Mouse (Mus musculus) midbrain, embryonic 14.5 days (tissue): ENCODE results near the gene Pih1d1. TPM values are rescaled to one million over a fixed set of nuclear protein-coding genes. Genes with fewer than 3 reads are reported as not detected.

Experiments
- ATAC-seq: fragments of 200-750 bp; cut with Nextera tagmentation; 2 replicates; pipeline ENCODE4 v1.8.0; 2017; ENCODE audit warnings: moderate number of reproducible peaks, moderate library complexity; ENCODE audit not compliant: low FRiP score, low TSS enrichment
- DNase-seq: peaks from one replicate; pipeline ENCODE4 v3.0.0-alpha.2; 2015
- H3K27ac ChIP-seq: fragments of 300-500 bp; sonication (generic); replicated peaks from 2 replicates; pipeline ENCODE4 v1.5.1; 2014; ENCODE audit warnings: mild to moderate bottlenecking, low read depth, low read length, moderate library complexity
- H3K27me3 ChIP-seq: fragments of 300-500 bp; sonication (generic); 2 replicates; pipeline ENCODE4 v1.6.1; 2014; ENCODE audit warnings: low read length, control low read depth, mixed read lengths; ENCODE audit not compliant: control insufficient read depth, insufficient read depth
- H3K36me3 ChIP-seq: fragments of 300-500 bp; sonication (generic); 2 replicates; pipeline ENCODE4 v1.6.1; 2014; ENCODE audit warnings: low read length, control low read depth; ENCODE audit not compliant: control insufficient read depth, insufficient read depth
- H3K4me1 ChIP-seq: fragments of 300-500 bp; sonication (generic); 2 replicates; pipeline ENCODE4 v1.6.1; 2014; ENCODE audit warnings: mild to moderate bottlenecking, antibody characterized with exemption, low read length, control low read depth; ENCODE audit not compliant: control insufficient read depth, insufficient read depth
- H3K4me2 ChIP-seq: fragments of 300-500 bp; sonication (generic); 2 replicates; pipeline ENCODE4 v1.6.1; 2014; ENCODE audit warnings: mild to moderate bottlenecking, low read length, moderate library complexity
- H3K4me3 ChIP-seq: fragments of 300-500 bp; sonication (generic); replicated peaks from 2 replicates; pipeline ENCODE4 v1.5.1; 2014; ENCODE audit warnings: low read depth, low read length
- H3K9ac ChIP-seq: fragments of 300-500 bp; sonication (generic); replicated peaks from 2 replicates; pipeline ENCODE4 v1.6.1; 2014; ENCODE audit warnings: mild to moderate bottlenecking, low read length, moderate library complexity
- H3K9me3 ChIP-seq: fragments of 300-500 bp; sonication (generic); 2 replicates; pipeline ENCODE4 v1.6.1; 2016; ENCODE audit warnings: low read length, control low read depth, mixed read lengths; ENCODE audit not compliant: control insufficient read depth
- WGBS: fragments of 180-500 bp; shearing (Covaris S2); extraction: QIAGEN DNeasy Blood & Tissue Kit; methylation state at CpG from one replicate; pipeline ENCODE4 v1.1.7; 2014; 5-methylcytosine and 5-hydroxymethylcytosine counted together
- polyA plus RNA-seq: library from polyadenylated mRNA; unstranded; fragments of >200 nt; fragmentation: Nextera tagmentation; extraction: Ambion mirVana; gene quantifications from 2 replicates; pipeline ENCODE4 v1.2.1, GENCODE M21; 2014

Pih1d1 gene
- polyA plus RNA-seq, 1 experiment from 2014 or later, result 96.2 TPM

DNA sequence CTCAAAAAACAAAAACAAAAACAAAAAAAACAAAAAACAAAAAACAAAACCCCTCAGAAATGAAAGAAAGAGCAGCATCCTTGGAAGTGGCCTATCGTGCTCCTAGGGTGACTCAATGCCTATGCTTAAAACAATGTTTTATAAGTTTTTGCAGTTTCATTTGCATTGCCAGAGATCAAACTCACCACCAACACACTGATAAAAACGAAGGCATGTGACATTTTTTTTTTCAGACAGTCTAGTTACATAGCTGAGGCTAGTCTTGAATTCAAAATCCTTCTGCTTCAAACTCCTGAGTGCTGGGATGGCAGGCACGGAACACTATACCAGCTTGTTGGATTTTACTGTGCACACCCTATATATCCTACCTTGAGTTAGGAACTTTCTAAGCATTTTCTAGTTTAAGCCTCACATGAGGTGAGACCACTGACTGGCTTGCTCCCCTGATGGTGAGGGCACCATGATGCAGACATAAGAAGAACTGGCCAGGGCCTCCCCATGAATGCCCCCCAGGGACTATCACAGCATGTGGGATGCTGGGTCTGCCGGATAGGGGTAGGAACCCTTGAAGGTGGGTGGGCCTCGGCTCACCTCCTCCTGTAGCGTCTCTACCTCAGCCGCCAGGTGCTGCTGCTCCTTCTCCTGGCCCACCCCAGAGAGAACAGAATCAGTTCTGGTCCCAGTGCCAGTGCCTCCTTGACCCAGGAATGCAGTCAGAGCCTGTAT lies 38.6 kb downstream of the Pih1d1 start:
- ATAC-seq (no peak), DNase-seq (no peak)
- Histone ChIP-seq H3K9ac (no peak overlapping the region), H3K27me3 (no peaks in the 10 kb centered on the region), H3K4me2 (no peak overlapping the region), H3K36me3 (no peaks in the 10 kb centered on the region), H3K4me3 (no peak overlapping the region), H3K4me1 (no peaks in the 10 kb centered on the region), H3K9me3 (no peaks in the 10 kb centered on the region), H3K27ac (no peak overlapping the region)
- 83% methylated on average over 7 of the region's 7 CpGs for WGBS

DNA sequence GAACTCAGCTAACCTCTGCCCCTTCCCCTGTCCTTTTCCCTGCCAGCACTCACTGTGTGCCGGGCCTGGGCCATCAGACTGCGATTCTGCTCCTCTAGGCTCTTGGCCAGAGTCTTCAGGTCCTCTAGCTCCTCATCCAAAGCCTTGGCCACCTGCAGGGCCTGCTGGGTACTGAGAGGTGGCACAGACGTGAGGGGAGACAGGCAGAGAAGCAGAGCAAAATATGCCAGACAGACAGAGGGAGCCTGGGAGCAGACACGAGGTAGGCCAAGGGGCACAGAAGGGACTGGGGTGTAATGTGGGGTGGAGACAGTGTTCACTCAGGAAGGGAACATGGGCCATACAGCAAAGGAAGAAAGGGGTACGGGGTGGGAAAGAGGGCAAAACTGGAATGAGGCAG lies 39.3 kb downstream of the Pih1d1 start:
- Histone ChIP-seq H3K4me2 (no peak overlapping the region), H3K27ac (no peak overlapping the region)
- ATAC-seq, result no peak

GRCm38 (mm10) chr7:45193871-45194785 lies 40.0 kb downstream of the Pih1d1 start:
- Histone ChIP-seq H3K4me2 (no peak overlapping the region), H3K27ac (no peak overlapping the region), H3K4me3 (no peak overlapping the region), H3K36me3 (no peaks in the 10 kb centered on the region), H3K4me1 (no peaks in the 10 kb centered on the region), H3K27me3 (no peaks in the 10 kb centered on the region), H3K9ac (no peak overlapping the region), H3K9me3 (no peaks in the 10 kb centered on the region)
- 67% methylated on average over 17 of the region's 17 CpGs for WGBS
- ATAC-seq, result no peak
- no peak for DNase-seq

More for the DNA sequence above, 39.3 kb downstream of the Pih1d1 start:
- WGBS, result 61% methylated on average over 5 of the region's 5 CpGs
- Histone ChIP-seq H3K9ac (no peak overlapping the region), H3K4me1 (no peaks in the 10 kb centered on the region), H3K36me3 (no peaks in the 10 kb centered on the region), H3K27me3 (no peaks in the 10 kb centered on the region), H3K9me3 (no peaks in the 10 kb centered on the region), H3K4me3 (no peak overlapping the region)
- DNase-seq, result no peak

DNA sequence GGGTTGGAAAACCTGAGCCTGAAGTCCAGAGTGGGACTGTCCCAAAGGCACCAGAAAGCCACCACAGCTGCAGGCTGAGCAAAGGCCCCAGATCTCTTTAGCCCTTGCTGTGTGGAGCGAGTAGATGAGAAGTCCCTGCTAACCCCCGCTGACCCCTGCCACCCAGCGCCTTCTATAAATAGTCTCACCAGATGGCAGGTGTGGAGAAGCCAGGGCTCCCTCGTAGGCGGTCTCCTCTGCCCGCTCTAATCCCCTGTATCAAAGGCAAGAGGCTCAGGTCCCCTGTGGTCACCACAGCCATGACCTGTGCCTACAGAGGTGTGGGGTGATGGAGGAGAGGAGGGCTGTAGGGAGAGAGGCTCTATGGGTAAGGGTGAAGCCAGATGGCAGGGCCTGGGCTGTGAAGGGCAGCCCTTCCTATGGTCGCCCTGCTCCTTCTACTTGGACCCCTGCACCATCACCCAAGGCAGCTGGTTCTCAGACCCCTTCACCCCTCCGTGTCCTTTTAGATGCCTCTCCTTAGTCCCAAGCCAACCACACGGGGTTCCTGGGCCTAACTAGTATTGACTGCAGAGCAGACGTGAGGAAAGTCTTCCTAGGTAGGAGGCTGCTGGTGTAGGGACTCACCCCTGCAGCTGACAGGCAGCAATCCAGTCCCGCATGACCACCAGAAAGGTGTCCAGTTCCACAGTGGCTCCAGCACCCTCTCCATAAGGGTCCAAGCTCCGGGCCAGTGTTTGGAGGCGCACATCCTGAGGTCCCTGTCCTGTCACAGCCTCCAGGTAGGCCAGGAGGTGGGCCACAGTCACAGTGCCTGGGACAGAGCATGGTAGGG lies 41.5 kb downstream of the Pih1d1 start:
- no peaks in the 10 kb centered on the region for H3K9me3 ChIP-seq
- 52% methylated on average over 13 of the region's 13 CpGs for WGBS
- DNase-seq (no peak), ATAC-seq (no peak)
- H3K27ac ChIP-seq, result no peak overlapping the region
- no peak overlapping the region for H3K9ac ChIP-seq
- no peaks in the 10 kb centered on the region for H3K4me1 ChIP-seq
- no peaks in the 10 kb centered on the region for H3K36me3 ChIP-seq
- H3K4me3 ChIP-seq, result no peak overlapping the region
- no peaks in the 10 kb centered on the region for H3K27me3 ChIP-seq
- no peak overlapping the region for H3K4me2 ChIP-seq

GRCm38 (mm10) chr7:45196176-45196535 lies 42.1 kb downstream of the Pih1d1 start:
- no peak overlapping the region for H3K4me3 ChIP-seq
- no peaks in the 10 kb centered on the region for H3K36me3 ChIP-seq
- WGBS, result 81% methylated on average over 4 of the region's 4 CpGs
- H3K9me3 ChIP-seq, result no peaks in the 10 kb centered on the region
- DNase-seq, result no peak
- no peak overlapping the region for H3K4me2 ChIP-seq
- H3K9ac ChIP-seq, result no peak overlapping the region
- no peak overlapping the region for H3K27ac ChIP-seq
- no peaks in the 10 kb centered on the region for H3K4me1 ChIP-seq
- H3K27me3 ChIP-seq, result no peaks in the 10 kb centered on the region
- no peak for ATAC-seq

GRCm38 (mm10) chr7:45196994-45197393 lies 42.9 kb downstream of the Pih1d1 start:
- H3K27me3 ChIP-seq, result no peaks in the 10 kb centered on the region
- no peak overlapping the region for H3K27ac ChIP-seq
- 62% methylated on average over 5 of the region's 5 CpGs for whole genome bisulfite sequencing
- H3K4me2 ChIP-seq, result no peak overlapping the region
- no peak overlapping the region for H3K4me3 ChIP-seq
- no peaks in the 10 kb centered on the region for H3K36me3 ChIP-seq
- ATAC-seq (no peak), DNase-seq (no peak)
- H3K9ac ChIP-seq, result no peak overlapping the region
- H3K4me1 ChIP-seq, result no peaks in the 10 kb centered on the region
- no peaks in the 10 kb centered on the region for H3K9me3 ChIP-seq

- no peak overlapping the region for H3K4me3 ChIP-seq
- no peaks in the 10 kb centered on the region for H3K27me3 ChIP-seq
- no peaks in the 10 kb centered on the region for H3K36me3 ChIP-seq
- no peak overlapping the region; the same call in 1 of the 2 replicates for H3K9ac ChIP-seq
- 10% methylated on average over 5 of the region's 5 CpGs for WGBS
- DNase-seq, result peak; percentile 90
- H3K27ac ChIP-seq, result no peak overlapping the region
- no peaks in the 10 kb centered on the region for H3K9me3 ChIP-seq
- ATAC-seq, result peak; percentile 46; the same call in 1 of the 2 replicates
- 0 out of 2 replicates have a peak overlapping the region, but pooled peaks have one; percentile 10 for H3K4me2 ChIP-seq
- H3K4me1 ChIP-seq, result no peaks in the 10 kb centered on the region
Measured at GRCm38 (mm10) chr7:45198435-45198834, 44.3 kb downstream of the Pih1d1 start.

- ATAC-seq (no peak), DNase-seq (no peak)
- H3K4me2 ChIP-seq, result no peak overlapping the region
- no peak overlapping the region for H3K4me3 ChIP-seq
- no peaks in the 10 kb centered on the region for H3K9me3 ChIP-seq
- no peak overlapping the region for H3K27ac ChIP-seq
- no peak overlapping the region for H3K9ac ChIP-seq
- WGBS, result 82% methylated on average over 11 of the region's 11 CpGs
- H3K36me3 ChIP-seq, result no peaks in the 10 kb centered on the region
- no peaks in the 10 kb centered on the region for H3K27me3 ChIP-seq
- no peaks in the 10 kb centered on the region for H3K4me1 ChIP-seq
Measured at GRCm38 (mm10) chr7:45198961-45199360, 44.9 kb downstream of the Pih1d1 start.
